Mouse (Mus musculus) thymus, postnatal 25 days (tissue): ENCODE measurements around the gene Atp8b4.

Experiments
- DNase-seq: peaks from one replicate; pipeline ENCODE4 v3.0.0; 2022

The Atp8b4 gene

GRCm38 (mm10) chr2:126359965-126360364, 140.5 kb downstream of the Atp8b4 start:
- DNase-seq = no peak

GRCm38 (mm10) chr2:126359278-126359677, 141.2 kb downstream of the Atp8b4 start:
- DNase-seq = no peak

GRCm38 (mm10) chr2:126358741-126359140, 141.7 kb downstream of the Atp8b4 start:
- DNase-seq = no peak

GRCm38 (mm10) chr2:126355259-126355658, 145.2 kb downstream of the Atp8b4 start:
- DNase-seq = no peak

- DNase-seq = no peak
These were observed 148.7 kb downstream of the Atp8b4 start for GRCm38 (mm10) chr2:126351811-126352210.

GRCm38 (mm10) chr2:126343026-126343593, 157.4 kb downstream of the Atp8b4 start:
- no peak for DNase-seq

GRCm38 (mm10) chr2:126341521-126341920, 159.0 kb downstream of the Atp8b4 start:
- DNase-seq = no peak

- DNase-seq = no peak
These were observed 160.3 kb downstream of the Atp8b4 start for GRCm38 (mm10) chr2:126340201-126340600.

- DNase-seq = no peak
These were observed 161.0 kb downstream of the Atp8b4 start for GRCm38 (mm10) chr2:126339516-126339915.

- DNase-seq = no peak
These were observed 163.3 kb downstream of the Atp8b4 start for GRCm38 (mm10) chr2:126337143-126337542.

- DNase-seq = no peak
These were observed 168.7 kb downstream of the Atp8b4 start for GRCm38 (mm10) chr2:126331794-126332193.

GRCm38 (mm10) chr2:126323206-126323605, 177.3 kb downstream of the Atp8b4 start:
- no peak for DNase-seq

- DNase-seq = no peak
These were observed 177.8 kb downstream of the Atp8b4 start for GRCm38 (mm10) chr2:126322631-126323031.

GRCm38 (mm10) chr2:126318071-126318470, 182.4 kb downstream of the Atp8b4 start:
- no peak for DNase-seq

- no peak for DNase-seq
These were observed 183.5 kb downstream of the Atp8b4 start for GRCm38 (mm10) chr2:126316942-126317341.

GRCm38 (mm10) chr2:126316346-126316745, 184.1 kb downstream of the Atp8b4 start:
- no peak for DNase-seq

- no peak for DNase-seq
These were observed 189.4 kb downstream of the Atp8b4 start for GRCm38 (mm10) chr2:126311056-126311455.

GRCm38 (mm10) chr2:126309994-126310393, 190.5 kb downstream of the Atp8b4 start:
- DNase-seq = no peak

GRCm38 (mm10) chr2:126304621-126305020, 195.9 kb downstream of the Atp8b4 start:
- DNase-seq = no peak

- no peak for DNase-seq
These were observed 197.2 kb downstream of the Atp8b4 start for GRCm38 (mm10) chr2:126303226-126303625.

GRCm38 (mm10) chr2:126302381-126302780, 198.1 kb downstream of the Atp8b4 start:
- DNase-seq = no peak

GRCm38 (mm10) chr2:126290702-126291101, 209.8 kb downstream of the Atp8b4 start:
- DNase-seq = no peak

GRCm38 (mm10) chr2:126287942-126288341, 212.5 kb downstream of the Atp8b4 start:
- no peak for DNase-seq

- no peak for DNase-seq
These were observed 214.1 kb downstream of the Atp8b4 start for GRCm38 (mm10) chr2:126286420-126286819.

- no peak for DNase-seq
These were observed 216.4 kb downstream of the Atp8b4 start for GRCm38 (mm10) chr2:126284071-126284470.
